Mouse (Mus musculus): ENCODE measurements around the gene C330021F23Rik. TPM values are rescaled to one million over a fixed set of nuclear protein-coding genes. Genes with fewer than 3 reads are reported as not detected.

C330021F23Rik gene
- total and polyA plus RNA-seq, 2 experiments from 2014 or later = not detected

DNA sequence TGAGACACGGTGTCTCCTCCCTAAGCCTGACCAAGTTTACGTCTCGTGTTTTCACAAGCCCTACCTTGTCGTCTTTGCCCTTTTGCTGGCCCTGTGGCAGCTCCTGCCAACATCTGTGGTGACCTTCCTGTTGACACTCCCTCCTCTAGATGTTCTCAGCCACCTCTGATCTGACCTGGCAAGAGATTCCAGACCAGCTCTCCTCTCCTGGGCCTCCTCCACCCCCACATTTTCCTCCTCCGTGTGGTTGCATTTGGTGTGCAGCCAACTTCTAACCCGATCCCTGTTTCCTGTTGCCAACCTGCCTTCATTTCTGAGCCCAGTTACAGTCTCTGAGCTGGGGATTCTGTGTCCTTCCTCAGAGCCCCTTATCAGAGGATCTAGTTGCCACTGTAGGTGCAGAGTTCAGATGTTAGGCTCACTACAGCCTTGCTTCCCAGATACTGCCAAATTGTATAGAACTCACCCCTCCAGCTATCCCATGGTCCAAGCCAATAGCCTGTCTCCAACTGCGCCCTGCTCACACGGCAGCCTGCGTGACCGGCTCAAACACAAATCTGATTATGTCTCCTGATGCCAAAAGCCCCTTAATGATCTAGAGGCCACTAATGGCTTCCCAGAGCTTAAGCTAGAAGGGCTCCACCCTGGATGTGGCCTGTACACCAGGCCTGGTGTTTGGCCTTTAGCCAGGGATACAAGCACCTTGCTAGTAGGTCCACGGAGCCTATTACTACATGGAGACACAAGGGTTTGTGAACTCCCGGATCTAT, 41.4 kb downstream of the C330021F23Rik start:
- ATAC-seq (ENCODE audit: low FRiP score) = no peak
- no peak for DNase-seq (ENCODE audit: low spot score)
- no peaks in the 10 kb centered on the region for H3K9me3 ChIP-seq (ENCODE audit: low read length)
- no peaks in the 10 kb centered on the region for H3K27me3 ChIP-seq (ENCODE audit: insufficient read depth, low read length)
- H3K9ac ChIP-seq (replicated peaks; ENCODE audit: low read length, poor library complexity, severe bottlenecking) = no peak overlapping the region
- no peak for TF ChIP-seq CTCF (IDR thresholded peaks at IDR 0.05)
- no peak overlapping the region for H3K27ac ChIP-seq (ENCODE audit: low read depth, low read length)
- H3K36me3 ChIP-seq (ENCODE audit: insufficient read depth, low read length) = peaks cover 89% of the 10 kb centered on the region
- no peak overlapping the region for H3K4me3 ChIP-seq (ENCODE audit: low read depth, low read length)
- no peaks in the 10 kb centered on the region for H3K4me1 ChIP-seq (ENCODE audit: insufficient read depth, low read length)
- no peak overlapping the region for H3K4me2 ChIP-seq (ENCODE audit: low read depth, low read length, poor library complexity, severe bottlenecking)
- 88% methylated on average over 12 of the region's 12 CpGs for whole genome bisulfite sequencing

DNA sequence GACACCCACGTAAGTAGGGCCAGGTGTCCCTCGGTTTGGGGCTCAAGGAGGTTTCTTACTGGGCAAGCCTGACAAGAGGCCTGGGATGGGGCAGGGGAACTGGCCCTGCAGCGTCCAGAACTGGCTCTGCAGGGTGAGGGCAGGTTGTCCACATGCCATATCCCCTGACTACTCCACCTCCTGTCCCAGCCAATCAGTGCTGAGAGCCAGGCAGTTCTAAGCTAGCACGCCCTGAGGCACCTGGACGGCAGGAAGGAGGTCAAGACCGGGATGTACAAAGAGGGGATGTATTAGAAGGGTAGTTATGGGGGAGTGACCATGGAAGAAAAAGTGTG, 42.0 kb downstream of the C330021F23Rik start:
- DNase-seq (ENCODE audit: low spot score) = no peak
- 82% methylated on average over 6 of the region's 6 CpGs for WGBS
- no peak overlapping the region for H3K9ac ChIP-seq (replicated peaks; ENCODE audit: low read length, poor library complexity, severe bottlenecking)
- H3K4me1 ChIP-seq (ENCODE audit: insufficient read depth, low read length) = no peaks in the 10 kb centered on the region
- no peak overlapping the region for H3K4me3 ChIP-seq (ENCODE audit: low read depth, low read length)
- ATAC-seq (ENCODE audit: low FRiP score) = no peak
- H3K27me3 ChIP-seq (ENCODE audit: insufficient read depth, low read length) = no peaks in the 10 kb centered on the region
- TF ChIP-seq CTCF (IDR thresholded peaks at IDR 0.05) = no peak
- H3K4me2 ChIP-seq (ENCODE audit: low read depth, low read length, poor library complexity, severe bottlenecking) = no peak overlapping the region
- peaks cover 89% of the 10 kb centered on the region for H3K36me3 ChIP-seq (ENCODE audit: insufficient read depth, low read length)
- H3K9me3 ChIP-seq (ENCODE audit: low read length) = no peaks in the 10 kb centered on the region
- H3K27ac ChIP-seq (ENCODE audit: low read depth, low read length) = no peak overlapping the region

DNA sequence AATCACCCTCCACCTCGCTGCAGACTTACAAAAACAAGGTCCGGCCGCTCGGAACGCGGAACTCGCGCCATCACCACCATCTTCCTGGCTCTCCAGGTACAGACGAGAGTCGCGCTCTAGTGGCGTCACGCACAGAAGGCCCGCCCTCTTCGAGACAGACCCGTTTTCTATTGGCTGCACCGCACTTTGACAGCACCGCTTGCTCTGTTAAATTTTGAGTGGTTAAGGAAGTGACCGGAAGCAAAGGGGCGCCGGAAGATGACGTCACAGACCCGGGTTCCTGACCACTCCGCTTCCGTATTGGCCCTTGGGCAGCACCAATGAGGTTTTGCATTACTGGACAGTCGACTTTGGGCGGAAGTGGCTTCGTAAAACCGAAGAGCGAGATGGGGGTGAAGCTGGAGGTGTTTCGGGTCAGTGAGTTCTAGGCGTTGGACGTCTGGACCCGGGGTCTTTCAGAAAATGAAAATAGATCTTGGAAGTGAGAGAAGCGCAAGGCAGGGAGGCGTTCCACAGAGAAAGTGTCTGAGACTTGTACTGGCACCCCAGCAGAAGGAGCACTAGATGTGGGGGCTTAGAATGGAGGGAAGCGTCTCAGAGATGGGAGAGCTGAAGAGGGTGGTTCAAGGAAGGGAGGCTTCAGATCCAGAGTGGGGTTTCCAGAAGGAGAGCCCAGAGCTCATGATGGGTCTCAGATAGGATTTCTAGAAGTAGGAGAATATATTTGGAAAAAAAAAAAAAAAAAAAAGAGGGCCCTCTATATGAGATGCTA, 53.6 kb downstream of the C330021F23Rik start, which contains the start of the genes Xab2 and Pet100:
Gene Xab2, minus strand, starts transcription at position 118 of the 772 bp plus-strand sequence.
Gene Pet100, plus strand, starts transcription at position 350 of the 772 bp plus-strand sequence.
- H3K4me2 ChIP-seq (ENCODE audit: low read depth, low read length, poor library complexity, severe bottlenecking) = peak within 1 kb of the TSS; percentile 86
- H3K36me3 ChIP-seq (ENCODE audit: insufficient read depth, low read length) = peaks cover 8% of the 10 kb centered on the region; the same call in 1 of the 2 replicates
- no peaks in the 10 kb centered on the region for H3K27me3 ChIP-seq (ENCODE audit: insufficient read depth, low read length)
- no peaks in the 10 kb centered on the region for H3K9me3 ChIP-seq (ENCODE audit: low read length)
- TF ChIP-seq CTCF (IDR thresholded peaks at IDR 0.05) = 0 out of 2 replicates have a peak, but pooled peaks have one; percentile 3
- H3K9ac ChIP-seq (replicated peaks; ENCODE audit: low read length, poor library complexity, severe bottlenecking) = peak within 1 kb of the TSS; percentile 84
- DNase-seq (ENCODE audit: low spot score) = peak; percentile 100
- ATAC-seq (ENCODE audit: low FRiP score) = peak; percentile 96
- WGBS = under 1% methylated on average over 37 of the region's 37 CpGs
- H3K4me3 ChIP-seq (ENCODE audit: low read depth, low read length) = peak within 1 kb of the TSS; percentile 87
- peaks cover 6% of the 10 kb centered on the region; the same call in 1 of the 2 replicates for H3K4me1 ChIP-seq (ENCODE audit: insufficient read depth, low read length)
- H3K27ac ChIP-seq (ENCODE audit: low read depth, low read length) = no peak within 1 kb of the TSS

DNA sequence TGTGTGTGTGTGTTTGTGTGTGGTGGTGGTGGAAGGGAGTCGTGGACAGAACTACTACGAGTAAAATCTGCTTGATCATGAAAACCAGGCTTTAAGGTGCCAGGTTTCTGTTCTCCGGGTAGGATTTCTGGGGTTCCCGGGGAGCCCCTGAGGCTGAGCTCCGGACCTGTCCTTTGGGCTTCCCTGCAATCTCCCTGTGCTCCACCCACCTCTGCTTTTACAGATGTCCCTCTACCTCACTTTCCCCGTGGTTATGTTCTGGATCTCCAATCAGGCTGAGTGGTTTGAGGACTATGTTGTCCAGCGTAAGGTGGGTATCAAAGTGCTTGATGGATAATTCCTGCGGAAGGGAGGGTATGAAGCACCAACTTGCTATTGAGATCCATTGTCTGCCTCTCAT, 54.3 kb downstream of the C330021F23Rik start:
- Histone ChIP-seq H3K9ac (replicated peaks; ENCODE audit: low read length, poor library complexity, severe bottlenecking) (peak overlapping the region; percentile 51), H3K4me1 (ENCODE audit: insufficient read depth, low read length) (peaks cover 6% of the 10 kb centered on the region; the same call in 1 of the 2 replicates), H3K27ac (ENCODE audit: low read depth, low read length) (no peak overlapping the region), H3K9me3 (ENCODE audit: low read length) (no peaks in the 10 kb centered on the region), H3K27me3 (ENCODE audit: insufficient read depth, low read length) (no peaks in the 10 kb centered on the region), H3K36me3 (ENCODE audit: insufficient read depth, low read length) (peaks cover 5% of the 10 kb centered on the region; the same call in 1 of the 2 replicates), H3K4me2 (ENCODE audit: low read depth, low read length, poor library complexity, severe bottlenecking) (peak overlapping the region; percentile 59), H3K4me3 (ENCODE audit: low read depth, low read length) (peak overlapping the region; percentile 87)
- WGBS = 73% methylated on average over 8 of the region's 8 CpGs
- ATAC-seq (ENCODE audit: low FRiP score) (no peak), DNase-seq (ENCODE audit: low spot score) (no peak)
- TF ChIP-seq CTCF (IDR thresholded peaks at IDR 0.05) = no peak

DNA sequence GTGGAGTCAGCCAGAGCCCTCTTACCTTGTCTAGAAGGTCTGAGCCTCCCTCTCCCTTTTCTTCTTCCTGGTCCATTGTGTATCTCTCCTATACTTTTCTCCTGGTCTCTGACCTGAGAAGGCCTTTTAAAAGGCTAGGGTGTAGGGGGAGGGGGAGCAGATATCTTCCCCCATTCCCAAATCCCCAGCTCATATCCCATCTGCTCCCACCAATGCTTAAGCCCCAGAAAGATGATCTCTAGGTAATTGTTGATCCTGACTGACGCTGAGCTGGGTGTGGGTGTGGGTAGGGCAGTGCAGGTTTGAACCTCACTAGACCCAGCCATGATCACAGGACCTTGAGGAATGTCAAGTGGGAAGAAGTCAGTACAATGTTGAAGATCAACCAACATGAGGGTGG, 57.7 kb downstream of the C330021F23Rik start, which contains the start of gene Pcp2:
Gene Pcp2, minus strand, starts transcription at position 101 of the 400 bp plus-strand sequence.
- ATAC-seq (ENCODE audit: low FRiP score) (no peak), DNase-seq (ENCODE audit: low spot score) (no peak)
- Histone ChIP-seq H3K27ac (ENCODE audit: low read depth, low read length) (no peak within 1 kb of the TSS), H3K4me2 (ENCODE audit: low read depth, low read length, poor library complexity, severe bottlenecking) (no peak within 1 kb of the TSS), H3K27me3 (ENCODE audit: insufficient read depth, low read length) (peaks cover 9% of the 10 kb centered on the region; the same call in 1 of the 2 replicates), H3K36me3 (ENCODE audit: insufficient read depth, low read length) (no peaks in the 10 kb centered on the region), H3K4me1 (ENCODE audit: insufficient read depth, low read length) (0 out of 2 replicates have a peak, but pooled peaks cover 3% of the 10 kb centered on the region), H3K9me3 (ENCODE audit: low read length) (no peaks in the 10 kb centered on the region), H3K4me3 (ENCODE audit: low read depth, low read length) (no peak within 1 kb of the TSS), H3K9ac (replicated peaks; ENCODE audit: low read length, poor library complexity, severe bottlenecking) (no peak within 1 kb of the TSS)
- 63% methylated on average over 1 of the region's 1 CpGs for WGBS
- TF ChIP-seq CTCF (IDR thresholded peaks at IDR 0.05) = no peak

All from midbrain, postnatal 0 days (tissue).